Mouse (Mus musculus) layer of hippocampus, adult 9-10 months (tissue): ENCODE results near the gene Mynn.
"Not testable (repeated sequence)": the region's sequence is repeated elsewhere in the genome, so short reads cannot be mapped to it uniquely, and the experiment has no call there.

ENCODE experiments used
- DNase-seq: peaks from one replicate; pipeline ENCODE4 v3.0.0; 2022; ENCODE audit warnings: low spot score

Mynn gene

DNA sequence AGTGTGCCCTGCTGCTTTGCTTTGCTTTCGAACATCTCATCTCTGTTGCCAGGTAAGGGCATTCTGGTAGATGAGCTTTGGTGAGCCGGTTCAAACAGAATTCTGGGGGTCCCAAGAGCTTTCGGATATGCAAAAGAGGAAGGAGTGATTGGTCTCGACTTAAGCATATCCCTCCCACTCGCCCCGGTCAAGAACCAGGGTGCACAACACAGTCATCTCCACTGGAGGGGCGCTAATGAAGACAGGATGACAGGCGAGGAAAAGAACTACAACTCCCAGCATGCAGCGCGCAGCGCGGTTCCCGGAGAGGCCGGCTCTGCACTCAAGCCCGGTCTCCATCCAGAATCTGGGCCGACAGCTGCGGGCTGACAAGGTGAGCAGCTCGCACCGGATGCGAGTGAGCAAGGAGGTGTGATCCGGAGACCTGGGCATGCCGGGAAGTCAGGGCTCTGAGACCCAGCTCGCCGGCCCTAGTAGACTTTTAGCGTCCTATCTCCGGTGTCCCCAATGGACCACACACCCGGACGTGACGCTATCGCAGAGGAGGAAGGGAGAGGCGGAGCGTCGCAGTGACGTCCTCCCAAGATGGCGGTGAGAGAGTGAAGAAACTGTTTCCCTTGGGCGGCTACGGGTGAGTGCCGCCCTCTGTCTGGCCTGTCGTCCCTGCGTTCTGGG is at the start of gene Mynn:
Mynn (plus strand) TSS at position 1 of the 675 bp plus-strand sequence.
- DNase-seq = peak; percentile 98

DNA sequence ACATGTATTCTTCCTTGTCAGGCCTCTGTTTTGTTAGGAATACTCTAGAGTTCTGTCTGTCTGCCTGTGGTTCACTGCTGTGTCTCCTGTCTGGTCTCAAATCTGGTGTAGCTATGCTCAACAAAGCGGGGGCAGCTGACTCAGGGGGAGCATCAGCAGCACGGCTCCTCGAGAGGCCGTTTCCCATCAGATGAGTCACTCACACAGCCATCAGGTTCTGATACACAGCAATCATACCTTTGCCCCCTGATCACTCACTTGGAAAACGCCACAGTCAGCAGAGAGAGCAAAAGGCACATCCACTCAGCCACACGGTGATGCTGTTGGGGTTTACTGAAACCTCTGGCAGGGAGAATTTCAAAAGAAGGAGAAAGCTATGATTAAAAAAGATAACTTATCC is 48.1 kb upstream of the Mynn start:
- no peak for DNase-seq

DNA sequence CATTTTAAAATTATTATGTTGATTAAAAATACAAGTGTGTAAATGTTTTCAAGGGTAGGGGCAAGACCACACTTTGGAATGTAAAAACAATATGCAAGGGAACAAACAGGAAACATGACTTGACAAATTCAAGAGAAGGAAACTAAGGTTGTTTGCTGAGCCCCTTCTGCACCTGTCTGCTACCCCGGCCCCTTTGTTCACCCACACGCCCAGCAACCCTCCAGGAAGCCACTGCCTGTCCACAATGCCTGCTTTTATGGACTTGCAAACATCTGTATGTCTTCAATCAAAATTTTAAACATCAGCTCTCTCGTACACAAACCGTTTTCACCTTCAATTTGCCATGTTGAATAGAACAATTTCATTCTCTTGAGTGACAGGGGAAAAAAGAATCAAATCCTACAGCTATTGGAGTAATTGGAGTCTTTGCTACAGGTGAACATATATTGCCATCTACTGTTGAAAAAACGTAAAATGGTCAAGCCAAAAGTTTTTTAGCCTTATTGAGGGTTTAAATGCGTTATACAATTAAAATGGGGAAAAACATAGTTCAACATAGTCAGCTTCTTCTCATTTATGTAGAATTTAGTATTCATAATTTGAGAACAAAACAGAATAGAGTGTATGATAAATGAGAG is 41.1 kb upstream of the Mynn start:
- no peak for DNase-seq

DNA sequence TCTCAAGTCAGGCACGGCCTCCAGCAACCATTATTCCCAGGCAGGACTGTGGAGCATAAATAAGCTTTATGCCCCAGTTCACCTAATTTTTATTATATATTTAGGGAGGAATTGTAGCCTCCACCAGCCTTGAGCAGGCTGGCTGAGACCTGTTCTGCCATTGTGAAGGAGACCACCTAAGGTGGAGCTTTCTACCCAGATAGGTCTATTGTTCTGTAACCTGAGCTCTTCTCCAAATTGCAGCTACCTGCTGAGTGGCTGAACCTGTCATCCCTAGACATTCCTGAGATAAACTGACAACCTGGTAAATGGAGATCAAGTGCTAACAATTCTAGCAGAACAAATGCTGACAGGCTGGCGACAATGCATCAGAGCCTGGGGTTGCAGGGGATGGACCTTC is 35.5 kb upstream of the Mynn start:
- DNase-seq = not testable (repeated sequence)

DNA sequence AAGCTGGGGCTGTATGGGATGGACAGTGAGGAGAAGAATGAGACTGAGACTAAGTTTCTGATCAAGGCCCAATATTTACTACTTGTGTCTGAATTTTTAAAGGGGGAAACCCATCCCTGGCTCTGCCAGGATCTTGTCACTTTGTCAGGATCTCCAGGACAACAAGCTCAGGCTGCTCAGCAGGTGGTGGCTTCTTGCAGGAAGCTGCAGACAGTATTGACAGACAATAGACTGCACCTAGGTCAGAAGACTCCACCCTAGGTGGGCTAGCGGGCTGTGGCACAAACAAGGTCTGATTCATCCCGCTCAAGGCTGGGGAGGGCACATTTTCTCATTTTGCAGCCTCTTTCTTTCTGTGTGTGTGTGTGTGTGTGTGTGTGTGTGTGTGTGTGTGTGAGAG is 28.3 kb upstream of the Mynn start:
- DNase-seq = no peak

DNA sequence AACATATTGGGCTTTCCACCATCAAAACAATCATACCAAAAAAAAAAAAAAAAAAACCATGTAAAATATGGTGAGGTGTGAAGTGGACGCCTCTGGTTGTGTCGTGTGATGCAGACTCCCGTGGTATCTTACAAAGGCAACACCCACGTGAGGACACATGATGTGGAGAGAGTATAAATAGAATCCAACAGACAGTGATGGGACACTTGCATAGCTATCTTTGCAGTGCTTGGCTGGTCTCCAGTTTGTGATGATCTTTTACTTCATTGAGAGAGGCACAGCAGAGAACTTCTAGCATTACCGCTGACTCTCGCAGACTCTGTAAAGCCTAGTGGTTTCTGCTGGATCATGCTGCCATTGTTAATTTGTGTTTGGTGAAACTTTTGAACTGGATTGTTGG is 13.0 kb upstream of the Mynn start:
- DNase-seq = no peak

DNA sequence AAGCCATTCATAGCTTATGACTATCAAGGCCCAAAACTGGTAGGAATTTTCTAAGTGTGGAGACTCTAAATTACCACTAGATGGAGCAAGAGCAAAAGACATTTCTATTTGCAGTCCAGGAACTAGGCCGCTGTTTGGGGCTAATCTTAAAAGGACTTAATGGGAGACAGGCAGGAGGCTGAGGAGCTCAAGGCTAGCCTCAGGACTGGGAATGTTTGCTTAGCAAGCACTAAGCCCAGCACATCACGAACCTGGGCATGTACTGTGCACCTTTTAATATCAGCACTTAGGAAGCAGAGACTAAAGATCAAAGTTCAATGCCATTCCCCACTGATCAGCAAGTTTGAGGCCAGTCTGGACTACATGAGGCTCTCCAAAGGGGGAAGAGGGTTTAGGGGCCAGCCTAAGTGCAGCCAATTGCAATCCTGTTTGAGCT is 9.4 kb upstream of the Mynn start:
- no peak for DNase-seq

DNA sequence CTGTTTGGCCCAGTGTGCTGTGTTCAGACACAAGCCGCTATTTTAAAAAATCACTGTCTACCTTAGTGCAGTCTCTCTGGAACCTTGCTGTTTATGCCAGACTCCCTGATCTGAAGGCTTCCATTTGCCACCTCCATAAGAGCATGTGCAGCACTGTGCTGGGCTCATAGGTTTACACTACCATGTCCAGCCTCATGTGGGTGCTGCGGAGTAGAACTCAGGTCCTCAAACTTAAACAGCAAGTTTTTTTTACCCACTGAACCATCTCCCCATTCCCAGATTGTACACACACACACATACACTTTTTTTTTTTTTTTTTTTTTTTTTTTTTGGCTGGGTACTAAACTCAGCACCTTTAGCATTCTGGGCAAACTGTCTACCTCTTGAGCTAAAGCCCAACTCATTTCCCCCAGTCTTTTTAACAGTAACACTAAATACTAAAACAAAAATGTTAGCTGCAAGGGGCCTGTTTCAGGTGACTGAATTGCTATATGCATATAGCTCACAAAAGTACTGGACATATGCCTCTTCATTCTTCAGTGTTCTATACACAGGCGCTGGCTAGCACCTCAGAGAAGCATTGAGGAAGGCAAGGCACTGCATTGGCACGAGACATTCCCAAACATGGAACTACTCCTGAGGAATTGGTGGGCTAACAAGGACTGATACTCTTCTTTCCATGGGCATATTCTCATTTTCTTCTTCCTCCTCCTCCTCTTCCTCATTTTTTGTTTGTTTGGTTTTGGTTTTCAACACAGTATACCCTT is 8.0 kb upstream of the Mynn start:
- DNase-seq = no peak

DNA sequence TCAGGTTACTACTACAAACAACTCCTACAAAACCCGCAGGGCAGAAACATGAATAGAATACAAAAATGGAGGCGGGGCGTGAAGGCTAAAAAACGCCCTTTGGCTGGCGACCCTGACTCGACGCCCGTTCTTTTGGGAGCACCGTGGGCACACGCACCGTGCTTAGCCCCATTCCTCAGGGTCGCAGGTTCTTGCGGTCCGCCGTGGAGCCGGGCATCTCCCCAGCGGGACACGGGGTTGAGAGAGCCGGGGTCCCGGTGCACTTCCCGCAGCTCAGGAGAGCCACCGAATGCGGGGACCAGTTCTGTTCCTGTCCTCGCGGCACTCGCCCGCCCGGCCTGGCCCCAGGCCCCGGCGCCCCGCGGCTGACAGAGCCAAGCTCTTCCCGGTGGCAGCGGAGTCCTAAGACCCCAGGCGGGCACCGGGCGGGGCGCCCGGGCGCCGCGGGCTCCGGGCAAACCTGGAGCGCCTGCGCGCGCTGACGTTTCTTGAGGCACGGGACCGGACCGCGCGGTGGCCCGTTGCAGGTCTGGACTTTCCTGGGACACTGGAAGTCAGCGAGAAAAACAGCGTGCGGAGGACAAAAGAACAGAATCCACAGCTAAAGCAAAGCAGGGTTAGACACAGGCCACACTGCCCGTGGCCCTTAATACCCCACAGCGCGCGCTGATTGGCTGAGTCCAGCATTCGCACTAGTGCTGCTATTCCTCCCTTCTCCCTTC is 6.6 kb upstream of the Mynn start:
- DNase-seq = no peak

DNA sequence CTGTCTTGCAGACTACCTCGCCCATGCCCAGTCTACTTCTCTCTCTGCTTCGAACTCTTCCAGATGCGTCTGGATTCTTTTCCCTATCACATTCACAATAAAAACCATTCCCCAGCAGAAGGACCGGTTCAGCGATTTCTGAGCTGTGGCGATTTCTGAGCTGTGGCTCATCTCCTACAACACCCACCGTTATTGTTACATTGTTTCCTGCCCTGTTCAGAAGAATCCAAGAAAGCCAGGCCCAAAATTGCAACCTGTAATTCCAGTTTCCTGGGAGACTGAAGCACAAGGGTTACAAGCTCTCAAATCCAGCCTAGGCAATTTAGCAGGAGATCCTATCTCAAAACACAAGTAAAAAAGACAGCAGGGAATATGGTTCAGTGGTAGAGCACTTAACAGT is 4.6 kb upstream of the Mynn start:
- DNase-seq = no peak

DNA sequence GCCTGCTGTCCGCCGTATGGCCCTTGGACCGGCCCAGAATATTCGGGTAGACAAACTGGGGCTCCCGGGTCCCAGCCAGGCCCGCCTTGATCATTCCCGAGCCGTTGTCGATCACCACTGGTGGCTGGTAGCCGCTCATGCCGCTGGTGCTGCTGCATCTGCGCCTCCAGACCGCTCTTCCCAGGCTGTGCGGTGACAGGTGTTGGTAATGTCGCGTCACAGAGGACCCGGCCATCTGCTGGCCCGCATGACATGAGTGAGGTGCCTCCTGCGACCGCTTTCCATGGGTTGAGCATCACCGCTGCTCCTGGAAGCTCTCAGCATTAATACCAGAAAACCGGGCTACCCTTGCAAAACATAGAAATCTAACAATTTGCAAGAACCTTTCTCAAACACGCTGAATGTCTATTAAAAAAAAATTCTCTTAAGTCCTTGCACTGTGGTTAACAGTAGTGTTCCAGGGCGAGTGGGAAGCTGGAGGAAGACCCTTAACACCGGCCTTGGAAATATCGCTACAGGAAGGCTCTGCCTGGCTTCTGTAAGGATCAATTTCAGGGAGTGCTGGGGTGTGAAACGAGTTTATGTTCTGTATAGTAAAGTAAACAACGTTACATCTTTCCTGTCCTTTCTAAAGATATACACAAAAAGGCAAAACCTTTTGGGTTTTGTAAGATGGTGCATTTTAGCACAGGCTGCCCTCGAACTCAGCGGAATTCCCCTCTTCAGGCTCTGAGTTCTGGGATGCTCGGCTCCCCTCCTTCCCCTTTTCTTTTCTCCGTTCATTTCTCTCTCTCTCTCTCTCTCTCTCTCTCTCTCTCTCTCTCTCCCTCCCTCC is 1.9 kb upstream of the Mynn start, which contains the start of gene Actrt3:
Actrt3 (minus strand) TSS at position 229 of the 835 bp plus-strand sequence.
- no peak for DNase-seq

DNA sequence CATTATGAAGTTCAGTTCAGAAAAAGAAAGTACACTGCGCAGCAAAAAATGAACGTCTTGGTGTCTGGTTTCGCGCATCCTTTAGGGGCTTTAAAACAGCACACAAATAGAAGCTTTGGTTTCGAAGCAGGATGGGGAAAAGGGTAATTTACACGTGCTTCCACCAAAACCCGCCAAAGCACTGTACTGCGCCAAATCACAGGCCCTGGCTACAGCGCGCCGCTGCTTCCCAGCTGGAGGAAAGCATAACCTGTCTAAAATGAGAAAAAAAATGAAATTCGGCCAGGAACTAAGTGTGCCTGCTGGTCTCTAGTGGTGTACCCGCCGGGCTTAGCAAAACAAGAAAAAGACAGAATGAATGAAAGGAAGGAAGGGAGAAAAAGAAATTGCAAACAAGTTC is 1.1 kb upstream of the Mynn start:
- DNase-seq = no peak

DNA sequence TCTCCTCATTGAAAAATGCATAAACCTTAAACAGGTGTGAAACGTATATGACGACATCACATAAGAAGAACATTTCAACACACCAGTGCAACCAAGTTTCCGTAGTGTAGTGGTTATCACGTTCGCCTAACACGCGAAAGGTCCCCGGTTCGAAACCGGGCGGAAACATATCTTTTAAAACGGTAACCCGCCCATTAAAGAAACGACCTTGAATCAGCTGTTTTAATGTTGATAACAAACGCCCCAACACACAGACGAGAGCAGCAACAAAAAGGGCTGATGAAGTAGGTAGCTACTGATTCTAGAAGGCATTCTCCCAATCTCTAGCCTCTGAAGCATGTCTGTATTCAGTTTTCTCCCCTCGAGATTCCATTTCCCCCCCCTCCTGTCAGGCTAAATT is 690 bp upstream of the Mynn start:
- DNase-seq = peak; percentile 91

DNA sequence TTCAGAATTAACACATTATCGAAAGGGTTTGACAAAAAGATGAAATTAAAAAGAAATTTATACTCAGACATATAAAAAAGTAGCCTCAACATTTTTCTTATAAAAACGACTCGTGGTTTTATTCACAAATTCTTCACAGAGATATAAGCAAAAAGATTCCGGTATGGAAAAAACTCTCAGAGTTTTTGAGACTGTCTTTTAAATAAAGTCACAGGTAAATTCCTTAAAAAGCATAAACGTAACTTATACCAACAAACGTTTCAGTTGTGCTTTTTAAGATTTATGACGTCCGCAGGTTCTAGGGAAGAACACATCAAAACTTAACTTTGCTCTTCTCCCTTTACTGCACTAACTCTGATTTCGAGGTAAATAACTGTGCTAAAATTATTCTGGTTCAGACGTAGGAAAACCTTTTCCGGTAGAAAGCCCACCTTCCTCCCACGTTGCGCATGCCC is 228 bp upstream of the Mynn start:
- no peak for DNase-seq

DNA sequence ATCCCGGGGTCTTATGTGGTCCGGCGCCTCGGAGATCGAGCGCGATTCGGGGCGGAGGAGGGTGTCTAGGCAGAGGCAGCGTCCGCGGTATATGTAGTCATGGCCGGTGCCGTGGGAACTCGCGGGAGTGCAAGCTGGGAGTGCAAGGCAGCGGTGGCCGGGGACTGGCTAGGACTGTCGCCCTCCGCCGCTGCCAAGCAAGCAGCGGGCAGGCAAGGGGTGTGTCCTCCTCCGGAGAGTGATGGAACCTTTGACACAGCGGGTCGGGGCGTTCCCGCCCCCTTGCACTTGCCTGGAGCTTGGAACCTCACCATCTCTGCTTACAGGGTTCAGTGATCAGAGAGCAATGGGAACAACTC is 854 bp downstream of the Mynn start:
- DNase-seq = no peak

DNA sequence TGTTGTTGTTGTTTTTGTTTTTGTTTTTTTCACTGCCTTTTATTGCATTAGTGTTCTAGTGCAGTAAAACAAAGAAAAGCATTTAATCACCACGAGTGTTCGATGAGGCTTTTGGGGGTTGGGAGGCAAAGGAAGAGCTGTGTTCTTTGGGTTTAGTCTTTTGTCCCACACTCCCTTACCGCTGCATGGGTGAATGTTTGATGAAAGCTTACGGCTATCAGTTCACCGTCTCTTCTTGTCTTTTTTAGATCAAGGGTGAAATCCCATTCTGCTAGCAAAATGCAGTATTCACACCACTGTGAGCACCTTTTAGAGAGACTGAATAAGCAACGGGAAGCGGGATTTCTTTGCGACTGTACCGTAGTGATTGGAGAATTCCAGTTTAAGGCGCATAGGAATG is 1.4 kb downstream of the Mynn start:
- no peak for DNase-seq

DNA sequence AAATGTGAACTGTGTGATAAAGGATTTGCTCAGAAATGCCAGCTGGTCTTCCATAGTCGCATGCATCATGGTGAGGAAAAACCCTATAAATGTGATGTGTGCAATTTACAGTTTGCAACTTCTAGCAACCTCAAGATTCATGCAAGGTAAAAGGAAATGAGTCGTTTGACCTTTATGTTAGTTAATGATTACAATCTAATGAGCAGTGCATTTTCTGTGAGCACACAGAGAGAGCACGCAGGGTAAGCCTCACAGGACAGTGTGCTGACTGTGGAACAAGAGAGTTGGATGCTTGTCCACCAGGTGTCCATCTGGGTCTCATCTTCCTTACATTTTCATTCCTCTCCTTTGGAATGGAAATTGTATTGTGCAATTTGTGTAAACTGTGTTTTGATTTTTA is 7.1 kb downstream of the Mynn start:
- DNase-seq = no peak

DNA sequence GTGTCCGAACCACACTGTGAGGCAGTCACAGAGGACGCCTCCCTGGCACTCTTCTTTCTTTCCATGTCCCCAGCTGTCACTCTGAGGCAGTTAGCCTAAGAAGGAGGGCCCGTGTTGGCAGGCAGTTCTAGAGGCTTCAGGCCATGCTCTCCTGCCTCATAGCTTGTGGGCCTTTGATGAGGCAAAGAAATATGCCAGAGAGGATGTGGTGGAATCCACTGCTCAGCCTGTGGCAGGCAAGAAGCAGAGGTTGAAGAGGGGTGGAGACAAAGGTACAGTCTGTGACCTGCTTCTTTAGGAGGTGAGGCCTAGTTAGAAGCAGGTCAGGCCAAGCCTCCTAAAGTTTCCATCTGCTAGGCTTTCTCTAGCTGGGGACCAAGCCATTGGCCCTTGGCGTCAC is 9.1 kb downstream of the Mynn start:
- no peak for DNase-seq

DNA sequence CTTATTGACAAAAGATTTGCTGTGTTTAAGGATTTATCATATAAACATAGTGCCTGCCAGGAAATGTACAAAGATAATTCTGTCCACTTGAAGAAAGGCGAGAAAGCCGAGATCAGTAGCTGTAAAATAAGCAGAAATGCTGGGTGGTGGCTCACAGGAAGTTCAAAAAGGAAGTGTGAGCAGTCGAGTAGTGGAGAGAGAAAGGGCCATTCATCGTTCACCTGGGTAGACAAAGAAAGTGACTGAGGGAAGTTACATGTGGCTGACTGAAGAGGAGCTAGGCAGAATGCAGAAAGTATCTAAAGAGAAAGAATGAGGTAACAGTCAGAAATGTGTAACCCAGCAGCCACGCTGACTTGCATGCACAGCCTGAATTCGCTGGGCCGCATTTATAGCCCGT is 18.3 kb downstream of the Mynn start:
- DNase-seq = no peak

DNA sequence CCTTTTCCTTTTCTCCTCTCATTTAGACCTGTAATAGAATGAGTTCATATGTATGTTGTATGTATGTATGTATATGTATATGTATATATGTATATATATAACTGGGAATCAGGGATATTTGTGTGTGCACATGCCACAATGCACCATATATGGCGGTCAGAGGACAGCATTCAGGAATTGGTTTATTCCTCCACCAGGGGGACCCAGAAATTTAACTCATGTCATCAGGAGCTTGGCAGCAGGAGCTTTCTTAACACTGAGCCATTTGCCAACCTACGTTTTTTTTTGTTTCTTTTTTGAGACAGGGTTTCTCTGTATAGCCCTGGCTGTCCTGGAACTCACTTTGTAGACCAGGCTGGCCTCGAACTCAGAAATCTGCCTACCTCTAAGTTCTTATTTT is 31.8 kb downstream of the Mynn start:
- no peak for DNase-seq

DNA sequence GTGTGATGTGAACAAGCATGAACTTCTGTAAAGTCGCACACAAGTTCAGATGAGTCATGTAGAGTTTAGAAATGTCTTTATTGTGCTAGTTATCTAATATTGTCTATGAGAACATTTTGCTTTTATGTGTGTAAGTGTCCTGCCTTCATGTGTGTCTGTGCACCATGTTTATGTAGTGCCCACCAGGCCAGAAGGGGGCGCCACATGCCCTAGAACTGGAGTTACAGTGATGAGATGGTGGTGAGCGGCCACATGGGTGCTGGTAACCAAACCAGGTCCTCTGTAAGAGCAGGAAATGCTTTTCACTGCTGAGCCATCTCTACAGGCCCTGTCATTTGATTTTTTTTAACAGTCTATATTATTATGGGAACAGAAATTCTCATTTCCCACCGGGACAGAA is 33.8 kb downstream of the Mynn start:
- no peak for DNase-seq

DNA sequence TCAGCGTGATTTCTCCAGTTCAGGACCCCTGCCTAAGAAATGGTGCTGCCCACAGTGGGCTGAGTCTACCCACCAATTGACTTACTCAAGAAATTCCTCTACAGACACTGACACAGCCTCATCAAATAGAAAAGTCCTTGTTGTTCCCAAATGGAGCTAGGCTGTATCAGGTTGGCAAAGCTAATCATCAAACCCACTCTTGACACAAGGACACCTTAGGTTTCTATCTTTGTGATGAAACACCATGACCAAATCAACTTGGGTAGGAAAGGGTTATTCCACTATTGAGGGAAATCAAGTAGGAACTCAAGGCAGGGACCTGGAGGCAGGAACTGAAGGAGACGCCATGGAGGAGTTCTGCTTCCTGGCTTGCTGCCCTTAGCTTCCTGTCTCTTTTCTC is 42.3 kb downstream of the Mynn start, which contains the start of gene Lrriq4:
Lrriq4 (plus strand) TSS at position 301 of the 400 bp plus-strand sequence.
- DNase-seq = no peak
